Mouse (Mus musculus) heart, postnatal 0 days (tissue): ENCODE measurements around the gene Uqcc2. TPM values are rescaled to one million over a fixed set of nuclear protein-coding genes. Genes with fewer than 3 reads are reported as not detected.

Source experiments
- ATAC-seq: fragments of 200-750 bp; cut with Nextera tagmentation; 2 replicates; pipeline ENCODE4 v1.8.0; 2017; ENCODE audit warnings: low read depth, moderate number of reproducible peaks, moderate library complexity; ENCODE audit not compliant: insufficient read depth
- DNase-seq: peaks from one replicate; pipeline ENCODE4 v3.0.0-alpha.2; 2016; ENCODE audit warnings: low spot score
- H3K27ac ChIP-seq: fragments of 300-500 bp; sonication (generic); 2 replicates; pipeline ENCODE4 v1.5.1; 2014; ENCODE audit warnings: low read depth, mild to moderate bottlenecking
- H3K27me3 ChIP-seq: fragments of 300-500 bp; sonication (generic); 2 replicates; pipeline ENCODE4 v1.6.1; 2014; ENCODE audit warnings: low read length, mixed read lengths; ENCODE audit not compliant: control insufficient read depth, insufficient read depth
- H3K36me3 ChIP-seq: fragments of 300-500 bp; sonication (generic); replicated peaks from 2 replicates; pipeline ENCODE4 v1.6.1; 2014; ENCODE audit warnings: low read length, mixed read lengths; ENCODE audit not compliant: control insufficient read depth, insufficient read depth
- H3K4me1 ChIP-seq: fragments of 300-500 bp; sonication (generic); 2 replicates; pipeline ENCODE4 v1.6.1; 2014; ENCODE audit warnings: antibody characterized with exemption; ENCODE audit not compliant: control insufficient read depth, insufficient read depth
- H3K4me2 ChIP-seq: fragments of 300-500 bp; sonication (generic); 2 replicates; pipeline ENCODE4 v1.6.1; 2014; ENCODE audit warnings: low read depth, mild to moderate bottlenecking, low read length, moderate library complexity
- H3K4me3 ChIP-seq: fragments of 300-500 bp; sonication (generic); 2 replicates; pipeline ENCODE4 v1.5.1; 2014; ENCODE audit warnings: low read depth, low read length
- H3K9ac ChIP-seq: fragments of 300-500 bp; sonication (generic); replicated peaks from 2 replicates; pipeline ENCODE4 v1.6.1; 2014; ENCODE audit warnings: low read depth, low read length, mixed read lengths
- H3K9me3 ChIP-seq: fragments of 300-500 bp; sonication (generic); replicated peaks from 2 replicates; pipeline ENCODE4 v1.6.1; 2016; ENCODE audit warnings: low read length; ENCODE audit not compliant: control insufficient read depth
- CTCF ChIP-seq: IDR thresholded peaks from 2 replicates; pipeline ENCODE4 v1.5.1; 2016; ENCODE audit warnings: antibody characterized with exemption, control low read depth, low read depth
- EP300 ChIP-seq: IDR thresholded peaks from 2 replicates; pipeline ENCODE4 v1.6.1; 2016; ENCODE audit warnings: antibody characterized with exemption, low read depth
- WGBS: fragments of 180-500 bp; shearing (Covaris S2); extraction: QIAGEN DNeasy Blood & Tissue Kit; methylation state at CpG from one replicate; pipeline ENCODE4 v1.1.7; 2014; 5-methylcytosine and 5-hydroxymethylcytosine counted together
- polyA plus RNA-seq: library from polyadenylated mRNA; unstranded; fragments of >200 nt; fragmentation: Nextera tagmentation; extraction: Ambion mirVana; gene quantifications from 2 replicates; pipeline ENCODE4 v1.2.1, GENCODE M21; 2015
- total RNA-seq: library from RNA; depleted of rRNA; stranded (reverse); fragments of >200 nt; gene quantifications from 2 replicates; pipeline ENCODE4 v1.2.3, GENCODE M21; 2014; ENCODE audit warnings: low replicate concordance

The Uqcc2 gene
- total and polyA plus RNA-seq, 2 experiments from 2014 or later, result 397 to 419 TPM

DNA sequence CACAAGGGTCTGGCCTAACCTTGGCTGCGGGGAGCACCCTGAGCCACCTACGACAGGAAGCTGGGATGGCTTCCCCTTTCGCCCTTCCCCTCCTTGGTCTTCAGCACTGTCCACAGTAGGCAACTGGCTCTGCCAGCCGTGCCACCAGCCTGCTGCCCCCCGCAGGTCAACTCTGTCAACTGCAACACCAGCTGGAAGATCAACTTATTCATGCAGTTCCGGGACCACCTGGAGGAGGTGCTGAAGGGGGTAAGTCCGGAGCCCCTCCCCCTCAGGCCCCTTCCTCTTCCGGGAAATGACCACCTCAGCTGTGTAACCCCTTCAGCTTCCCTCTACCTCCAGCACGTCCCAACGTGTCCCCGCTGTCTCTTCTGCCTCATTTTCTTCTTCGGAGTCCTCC lies 46.3 kb downstream of the Uqcc2 start:
- Histone ChIP-seq H3K36me3 (no peaks in the 10 kb centered on the region; the same call in 1 of the 2 replicates), H3K4me1 (no peaks in the 10 kb centered on the region), H3K9me3 (no peaks in the 10 kb centered on the region), H3K4me3 (no peak overlapping the region), H3K27ac (no peak overlapping the region), H3K27me3 (no peaks in the 10 kb centered on the region), H3K9ac (no peak overlapping the region), H3K4me2 (no peak overlapping the region)
- 44% methylated on average over 12 of the region's 12 CpGs for WGBS
- DNase-seq (no peak), ATAC-seq (no peak)
- peak; percentile 22; the same call in 1 of the 2 replicates for TF ChIP-seq CTCF
- TF ChIP-seq EP300, result no peak

DNA sequence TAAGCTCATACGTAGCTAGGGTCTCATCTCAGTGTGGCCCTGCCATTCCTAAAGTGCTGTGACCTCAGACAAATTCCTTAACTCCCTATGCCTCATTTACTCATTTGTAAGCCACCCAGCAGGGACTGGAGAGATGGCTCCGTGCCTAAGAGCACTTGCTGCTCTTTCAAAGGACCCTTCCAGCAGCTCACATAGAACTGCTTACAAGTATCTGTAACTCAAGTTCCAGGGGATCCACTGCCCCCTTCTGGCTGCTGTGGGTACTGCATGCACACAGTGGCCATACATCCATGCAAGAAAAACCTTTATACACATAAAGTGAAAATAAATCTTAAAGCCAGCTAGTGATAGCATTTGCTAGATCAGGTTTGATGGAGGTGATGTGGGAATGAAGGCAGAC lies 48.0 kb downstream of the Uqcc2 start:
- TF ChIP-seq CTCF, result peak; percentile 65
- TF ChIP-seq EP300, result no peak
- no peaks in the 10 kb centered on the region for H3K9me3 ChIP-seq
- H3K36me3 ChIP-seq, result no peaks in the 10 kb centered on the region
- WGBS, result 80% methylated on average over 2 of the region's 2 CpGs
- no peaks in the 10 kb centered on the region for H3K27me3 ChIP-seq
- no peak overlapping the region for H3K4me3 ChIP-seq
- H3K4me2 ChIP-seq, result no peak overlapping the region
- H3K27ac ChIP-seq, result no peak overlapping the region
- no peak overlapping the region for H3K9ac ChIP-seq
- no peaks in the 10 kb centered on the region for H3K4me1 ChIP-seq
- DNase-seq (no peak), ATAC-seq (no peak)

DNA sequence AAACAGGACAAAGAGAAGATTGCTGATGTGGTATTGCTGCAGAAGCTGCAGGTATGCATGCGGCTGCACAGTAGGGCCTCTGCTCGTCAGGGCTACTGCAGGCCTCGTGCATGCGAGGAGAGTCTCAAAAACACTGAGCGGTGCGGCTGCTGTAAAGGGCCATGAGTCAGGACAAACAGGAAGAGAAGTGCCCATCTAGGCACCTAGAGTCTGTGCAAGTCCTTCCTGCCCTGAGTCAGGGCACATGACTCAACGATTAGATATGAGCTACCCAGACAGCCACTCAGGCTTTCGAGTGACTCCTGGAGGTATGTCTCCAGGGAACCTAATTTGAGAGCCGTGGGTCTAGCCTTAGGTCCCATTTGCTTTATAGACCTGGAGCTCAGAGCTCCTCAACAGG lies 50.1 kb downstream of the Uqcc2 start:
- no peak for DNase-seq
- no peaks in the 10 kb centered on the region for H3K9me3 ChIP-seq
- no peaks in the 10 kb centered on the region for H3K4me1 ChIP-seq
- H3K4me3 ChIP-seq, result no peak overlapping the region
- no peak for ATAC-seq
- H3K4me2 ChIP-seq, result no peak overlapping the region
- H3K27ac ChIP-seq, result 0 out of 2 replicates have a peak overlapping the region, but pooled peaks have one; percentile 4
- 37% methylated on average over 9 of the region's 9 CpGs for WGBS
- no peak overlapping the region for H3K9ac ChIP-seq
- no peak for TF ChIP-seq CTCF
- no peak for TF ChIP-seq EP300
- H3K36me3 ChIP-seq, result no peaks in the 10 kb centered on the region
- no peaks in the 10 kb centered on the region for H3K27me3 ChIP-seq

DNA sequence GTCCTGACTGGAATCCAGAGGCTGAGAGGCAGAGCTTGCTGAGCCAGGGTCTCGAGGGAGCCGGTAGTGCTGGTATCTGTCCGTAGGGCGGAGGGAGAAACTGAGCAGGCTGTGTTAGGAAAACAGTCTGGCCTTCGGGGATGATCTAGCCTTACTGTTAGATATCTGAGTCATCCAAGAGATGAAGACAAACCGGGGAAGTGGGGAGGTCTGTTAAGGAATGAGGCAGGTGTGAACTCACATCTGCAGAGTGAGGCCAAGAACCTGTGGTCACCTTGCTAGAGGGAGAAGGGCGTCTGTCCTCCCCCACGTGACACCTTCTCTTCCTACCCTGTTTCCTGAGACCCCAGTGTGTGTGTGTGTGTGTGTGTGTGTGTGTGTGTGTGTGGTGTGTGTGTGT lies 50.9 kb downstream of the Uqcc2 start:
- Histone ChIP-seq H3K4me2 (no peak overlapping the region), H3K4me3 (no peak overlapping the region), H3K4me1 (no peaks in the 10 kb centered on the region), H3K27ac (no peak overlapping the region), H3K36me3 (no peaks in the 10 kb centered on the region), H3K9ac (no peak overlapping the region), H3K27me3 (no peaks in the 10 kb centered on the region), H3K9me3 (peaks cover 3% of the 10 kb centered on the region; the same call in 1 of the 2 replicates)
- WGBS, result 53% methylated on average over 8 of the region's 8 CpGs
- ATAC-seq (no peak), DNase-seq (no peak)
- no peak for TF ChIP-seq EP300
- no peak for TF ChIP-seq CTCF

DNA sequence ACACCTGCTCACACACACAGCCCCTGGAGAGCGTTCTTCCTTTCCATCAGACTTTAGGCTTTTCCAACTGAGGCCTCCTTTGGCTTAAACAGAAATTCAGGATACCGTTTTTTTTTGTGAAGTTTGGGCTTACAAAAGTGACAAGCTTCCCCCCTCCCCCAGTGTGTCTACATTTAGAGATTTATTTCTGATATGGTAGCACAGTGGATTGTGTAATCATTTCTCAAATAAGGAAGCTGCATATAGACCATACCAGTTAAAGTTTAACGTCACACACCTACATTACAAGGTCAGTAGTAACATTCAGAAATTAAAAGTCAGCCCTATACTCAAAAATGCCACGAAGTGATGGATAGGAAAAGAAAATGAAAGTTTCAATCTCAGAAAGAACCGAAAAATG lies 51.8 kb downstream of the Uqcc2 start:
- no peaks in the 10 kb centered on the region for H3K36me3 ChIP-seq
- ATAC-seq, result no peak
- no peak overlapping the region for H3K4me3 ChIP-seq
- DNase-seq, result no peak
- no peaks in the 10 kb centered on the region for H3K27me3 ChIP-seq
- no peaks in the 10 kb centered on the region for H3K4me1 ChIP-seq
- H3K4me2 ChIP-seq, result no peak overlapping the region
- H3K27ac ChIP-seq, result no peak overlapping the region
- H3K9me3 ChIP-seq, result peaks cover 5% of the 10 kb centered on the region; the same call in 1 of the 2 replicates
- no peak overlapping the region for H3K9ac ChIP-seq
- 79% methylated on average over 5 of the region's 5 CpGs for WGBS
- TF ChIP-seq EP300 (no peak), CTCF (no peak)

DNA sequence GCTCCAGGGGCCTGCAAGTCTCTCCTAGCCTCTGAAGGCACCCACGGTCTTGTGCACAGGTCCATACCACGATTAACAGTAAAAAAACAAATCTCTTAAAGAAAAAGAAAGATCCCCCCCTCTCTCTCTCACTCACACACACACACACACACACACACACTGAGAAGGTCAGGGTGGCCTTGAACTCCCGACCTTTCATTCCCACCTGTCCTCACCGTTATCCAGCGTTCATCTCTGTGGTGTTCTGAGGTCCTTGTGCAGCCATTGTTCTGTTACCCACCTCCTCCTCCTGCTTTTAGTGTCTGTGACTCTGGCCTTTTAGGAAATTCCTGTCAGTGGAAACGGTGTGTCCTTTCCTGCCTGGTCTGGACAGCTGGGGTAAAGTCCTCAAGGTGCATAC lies 55.2 kb downstream of the Uqcc2 start:
- H3K4me1 ChIP-seq, result peaks cover 7% of the 10 kb centered on the region; the same call in 1 of the 2 replicates
- ATAC-seq, result no peak
- WGBS, result 68% methylated on average over 6 of the region's 6 CpGs
- TF ChIP-seq CTCF (no peak), EP300 (no peak)
- H3K9ac ChIP-seq, result no peak overlapping the region
- no peak overlapping the region for H3K4me3 ChIP-seq
- no peak overlapping the region for H3K4me2 ChIP-seq
- no peaks in the 10 kb centered on the region for H3K27me3 ChIP-seq
- DNase-seq, result no peak
- no peak overlapping the region for H3K27ac ChIP-seq
- H3K9me3 ChIP-seq, result peaks cover 5% of the 10 kb centered on the region; the same call in 1 of the 2 replicates
- no peaks in the 10 kb centered on the region for H3K36me3 ChIP-seq
